Comparison of ENCODE assay signal across 21 mouse cellular contexts in the genomic region with DNA sequence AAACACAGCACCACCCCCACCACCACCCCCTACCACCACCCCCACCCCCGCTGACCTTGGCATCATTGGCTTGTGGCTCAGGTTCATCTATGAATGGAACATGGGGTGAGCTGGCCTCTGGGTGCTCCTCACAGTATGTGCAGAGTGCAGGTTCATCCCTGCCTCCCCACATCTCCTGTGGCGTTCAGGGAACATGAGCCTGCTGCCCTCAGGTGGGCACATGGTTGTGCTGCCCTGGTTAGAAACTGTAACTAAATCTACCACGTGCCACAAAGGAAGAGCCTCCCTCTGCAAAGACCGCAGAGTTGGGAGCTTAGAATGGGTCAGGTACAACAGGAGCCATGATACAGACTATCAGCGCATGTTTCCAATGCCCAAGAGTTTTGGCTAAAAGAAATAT. TPM values are rescaled to one million over a fixed set of nuclear protein-coding genes. Genes with fewer than 3 reads are reported as not detected.
DNase-seq lines count a peak whose midpoint lies in the region; ATAC-seq and TF ChIP-seq lines count a peak whose summit lies in the region.
"Had no signal": no experiment of that assay in that cellular context is flagged by ENCODE, and none has a peak within 500 bp of the region (broad histone marks: within the 10 kb centered on the region; RNA-seq: fewer than 3 reads in every experiment).

No protein-coding gene starts in this region.

- no peaks in the 10 kb centered on the region for H3K4me1 ChIP-seq in forebrain, postnatal 0 days (ENCODE audit: insufficient read depth)
- H3K4me1 ChIP-seq in forebrain, embryonic 15.5 days, result no peaks in the 10 kb centered on the region
- no peaks in the 10 kb centered on the region; the same call in 1 of the 2 replicates for H3K4me1 ChIP-seq in kidney, postnatal 0 days (replicated peaks; ENCODE audit: insufficient read depth, low read length)
- no peaks in the 10 kb centered on the region for H3K4me1 ChIP-seq in kidney, adult 2 months (ENCODE audit: control insufficient read depth, insufficient read depth, low read length)
- H3K4me1 ChIP-seq in midbrain, postnatal 0 days (ENCODE audit: insufficient read depth, low read length), result no peaks in the 10 kb centered on the region
- H3K4me1 ChIP-seq in midbrain, embryonic 15.5 days, result 0 out of 2 replicates have a peak, but pooled peaks cover 2% of the 10 kb centered on the region
- H3K4me1 ChIP-seq: embryonic facial prominence, embryonic 15.5 days; heart, embryonic 13.5 days; hindbrain, embryonic 12.5 days had no signal

- H3K4me2 ChIP-seq in forebrain, postnatal 0 days (ENCODE audit: low read depth), result no peak overlapping the region
- H3K4me2 ChIP-seq in forebrain, embryonic 15.5 days (replicated peaks), result no peak overlapping the region
- H3K4me2 ChIP-seq in kidney, postnatal 0 days (ENCODE audit: low read length), result no peak overlapping the region
- no peak overlapping the region for H3K4me2 ChIP-seq in midbrain, postnatal 0 days (ENCODE audit: low read depth, low read length, poor library complexity, severe bottlenecking)
- H3K4me2 ChIP-seq in midbrain, embryonic 15.5 days, result no peak overlapping the region
- H3K4me2 ChIP-seq: embryonic facial prominence, embryonic 15.5 days; heart, embryonic 13.5 days; hindbrain, embryonic 12.5 days had no signal

- ATAC-seq in forebrain, postnatal 0 days, result no peak
- ATAC-seq in forebrain, embryonic 15.5 days (replicated peaks), result no peak
- ATAC-seq in kidney, postnatal 0 days (replicated peaks; ENCODE audit: low FRiP score, low read depth), result no peak
- no peak for ATAC-seq in midbrain, postnatal 0 days (ENCODE audit: low FRiP score)
- no peak for ATAC-seq in midbrain, embryonic 15.5 days (replicated peaks)
- ATAC-seq: CD4-positive, CD25-positive, alpha-beta regulatory T cell, adult 4 months; forebrain, embryonic 16.5 days had no signal

- TF ChIP-seq POLR2A in kidney, adult 2 months (IDR thresholded peaks at IDR 0.05; ENCODE audit: low read depth, low read length), result no peak

- peak; percentile 48 for TF ChIP-seq CTCF in forebrain, postnatal 0 days (IDR thresholded peaks at IDR 0.05; ENCODE audit: low read depth)
- peak; percentile 36; the same call in 1 of the 2 replicates for TF ChIP-seq CTCF in kidney, postnatal 0 days (IDR thresholded peaks at IDR 0.05; ENCODE audit: low read depth)
- no peak for TF ChIP-seq CTCF in kidney, adult 2 months (conservative IDR thresholded peaks at IDR 0.05; ENCODE audit: insufficient read depth, insufficient read length, low read depth, low read length)
- peak; percentile 50 for TF ChIP-seq CTCF in midbrain, postnatal 0 days (IDR thresholded peaks at IDR 0.05)

- no peaks in the 10 kb centered on the region for H3K36me3 ChIP-seq in forebrain, postnatal 0 days (ENCODE audit: insufficient read depth)
- H3K36me3 ChIP-seq in forebrain, embryonic 15.5 days, result no peaks in the 10 kb centered on the region
- no peaks in the 10 kb centered on the region for H3K36me3 ChIP-seq in kidney, postnatal 0 days (ENCODE audit: insufficient read depth, low read length)
- no peaks in the 10 kb centered on the region for H3K36me3 ChIP-seq in kidney, adult 2 months (ENCODE audit: control insufficient read depth, insufficient read depth, low read length)
- no peaks in the 10 kb centered on the region for H3K36me3 ChIP-seq in midbrain, postnatal 0 days (ENCODE audit: insufficient read depth, low read length)
- H3K36me3 ChIP-seq in midbrain, embryonic 15.5 days (replicated peaks), result no peaks in the 10 kb centered on the region
- H3K36me3 ChIP-seq: embryonic facial prominence, embryonic 15.5 days; heart, embryonic 13.5 days; hindbrain, embryonic 12.5 days had no signal

- no peak overlapping the region for H3K27ac ChIP-seq in forebrain, postnatal 0 days (ENCODE audit: low read depth, low read length)
- no peak overlapping the region for H3K27ac ChIP-seq in forebrain, embryonic 15.5 days (replicated peaks)
- H3K27ac ChIP-seq in kidney, postnatal 0 days, result no peak overlapping the region
- H3K27ac ChIP-seq in kidney, adult 2 months (ENCODE audit: insufficient read depth, low read depth, low read length), result no peak overlapping the region
- H3K27ac ChIP-seq in midbrain, postnatal 0 days (ENCODE audit: low read depth, low read length), result no peak overlapping the region
- H3K27ac ChIP-seq in midbrain, embryonic 15.5 days, result no peak overlapping the region
- H3K27ac ChIP-seq: embryonic facial prominence, embryonic 15.5 days; heart, embryonic 13.5 days; hindbrain, embryonic 12.5 days had no signal

- WGBS in forebrain, postnatal 0 days, result 79% methylated on average over 5 of the region's 5 CpGs
- WGBS in forebrain, embryonic 15.5 days, result 78% methylated on average over 5 of the region's 5 CpGs
- WGBS in kidney, postnatal 0 days, result 77% methylated on average over 5 of the region's 5 CpGs
- 79% methylated on average over 5 of the region's 5 CpGs for WGBS in kidney, adult 2 months
- WGBS in midbrain, postnatal 0 days, result 74% methylated on average over 5 of the region's 5 CpGs
- 90% methylated on average over 5 of the region's 5 CpGs for WGBS in midbrain, embryonic 15.5 days

- no peak overlapping the region for H3K4me3 ChIP-seq in forebrain, postnatal 0 days (ENCODE audit: low read depth, low read length)
- H3K4me3 ChIP-seq in forebrain, embryonic 15.5 days, result no peak overlapping the region
- no peak overlapping the region for H3K4me3 ChIP-seq in kidney, postnatal 0 days (replicated peaks; ENCODE audit: low read depth, low read length)
- H3K4me3 ChIP-seq in kidney, adult 2 months (ENCODE audit: insufficient read depth, low read depth, low read length), result no peak overlapping the region
- H3K4me3 ChIP-seq in midbrain, postnatal 0 days (ENCODE audit: low read depth, low read length), result no peak overlapping the region
- H3K4me3 ChIP-seq in midbrain, embryonic 15.5 days, result no peak overlapping the region
- H3K4me3 ChIP-seq: embryonic facial prominence, embryonic 15.5 days; heart, embryonic 13.5 days; hindbrain, embryonic 12.5 days had no signal

- no peak overlapping the region for H3K9ac ChIP-seq in forebrain, postnatal 0 days
- H3K9ac ChIP-seq in forebrain, embryonic 15.5 days (replicated peaks), result no peak overlapping the region
- no peak overlapping the region for H3K9ac ChIP-seq in kidney, postnatal 0 days (ENCODE audit: low read depth, low read length)
- no peak overlapping the region for H3K9ac ChIP-seq in midbrain, postnatal 0 days (replicated peaks; ENCODE audit: low read length, poor library complexity, severe bottlenecking)
- no peak overlapping the region for H3K9ac ChIP-seq in midbrain, embryonic 15.5 days
- H3K9ac ChIP-seq: embryonic facial prominence, embryonic 15.5 days; heart, embryonic 13.5 days; hindbrain, embryonic 12.5 days had no signal

- no peaks in the 10 kb centered on the region for H3K27me3 ChIP-seq in forebrain, postnatal 0 days (ENCODE audit: insufficient read depth, low read length)
- H3K27me3 ChIP-seq in forebrain, embryonic 15.5 days, result no peaks in the 10 kb centered on the region
- no peaks in the 10 kb centered on the region for H3K27me3 ChIP-seq in kidney, postnatal 0 days (ENCODE audit: insufficient read depth, low read length)
- H3K27me3 ChIP-seq in kidney, adult 2 months (replicated peaks; ENCODE audit: control insufficient read depth, insufficient read depth, low read length), result no peaks in the 10 kb centered on the region
- no peaks in the 10 kb centered on the region for H3K27me3 ChIP-seq in midbrain, postnatal 0 days (ENCODE audit: insufficient read depth, low read length)
- H3K27me3 ChIP-seq in midbrain, embryonic 15.5 days (replicated peaks), result no peaks in the 10 kb centered on the region

- no peak for DNase-seq in forebrain, postnatal 0 days
- DNase-seq in kidney, postnatal 0 days (ENCODE audit: low spot score), result no peak
- DNase-seq in kidney, adult 2 months, result no peak
- no peak for DNase-seq in midbrain, postnatal 0 days (ENCODE audit: low spot score)
- DNase-seq in left cerebral cortex, adult 8-10 months (ENCODE audit: low spot score in 2 of 2), result no peak
- DNase-seq: adrenal gland, adult 2 months; adrenal gland, postnatal 36 days; B cell, adult 2 months; cerebellum, adult 2 months; cerebellum, postnatal 10 days; embryo, embryonic 11 days; gastrocnemius, postnatal 14 days; heart, postnatal 10 days; heart, postnatal 4 days had no signal

- no peaks in the 10 kb centered on the region for H3K9me3 ChIP-seq in forebrain, postnatal 0 days (ENCODE audit: low read length)
- H3K9me3 ChIP-seq in forebrain, embryonic 15.5 days, result no peaks in the 10 kb centered on the region
- no peaks in the 10 kb centered on the region for H3K9me3 ChIP-seq in kidney, postnatal 0 days (replicated peaks; ENCODE audit: low read length)
- no peaks in the 10 kb centered on the region for H3K9me3 ChIP-seq in midbrain, postnatal 0 days (ENCODE audit: low read length)
- no peaks in the 10 kb centered on the region for H3K9me3 ChIP-seq in midbrain, embryonic 15.5 days
- H3K9me3 ChIP-seq: embryonic facial prominence, embryonic 15.5 days; heart, embryonic 13.5 days; hindbrain, embryonic 12.5 days had no signal

RNA-seq across cellular contexts. Expression of a gene that starts 24.4 kb away (rescaled TPM):
- 428 and 702 TPM in 2 replicates for total RNA-seq in forebrain, postnatal 0 days (2014; rRNA removed)
- 365 and 471 TPM in 2 replicates for polyA plus RNA-seq in forebrain, postnatal 0 days (2015; fragmentation: Nextera tagmentation; extraction: Ambion mirVana)
- 324 and 361 TPM in 2 replicates for polyA plus RNA-seq in forebrain, embryonic 15.5 days (2015; fragmentation: Nextera tagmentation; extraction: Ambion mirVana)
- polyA plus RNA-seq in kidney, postnatal 0 days (2015; fragmentation: Nextera tagmentation; extraction: Ambion mirVana), result 566 and 696 TPM in 2 replicates
- polyA plus RNA-seq in kidney, adult 2 months (2012; rRNA removed), result 209 and 261 TPM in 2 replicates
- total RNA-seq in midbrain, postnatal 0 days (2014; rRNA removed), result 273 and 342 TPM in 2 replicates
- polyA plus RNA-seq in midbrain, postnatal 0 days (2015; fragmentation: Nextera tagmentation; extraction: Ambion mirVana), result 346 and 367 TPM in 2 replicates
- polyA plus RNA-seq in midbrain, embryonic 15.5 days (2015; fragmentation: Nextera tagmentation; extraction: Ambion mirVana), result 250 and 292 TPM in 2 replicates
- total RNA-seq in left cerebral cortex, adult 8-10 months (2022), result 100 to 1,000 TPM; 546 to 598 (median 563) TPM
